Mouse (Mus musculus): Measurements from ENCODE around the gene Myrfl.

Myrfl gene

GRCm38 (mm10) chr10:116896336-116897177, at the start of gene Myrfl:
Myrfl (minus strand) TSS chr10:116896919.
- DNase-seq (ENCODE audit: low spot score in 2 of 2): no peak

GRCm38 (mm10) chr10:116944940-116945339, 48.2 kb upstream of the Myrfl start:
- DNase-seq (ENCODE audit: low spot score in 2 of 2): no peak

GRCm38 (mm10) chr10:116944144-116944543, 47.4 kb upstream of the Myrfl start:
- DNase-seq (ENCODE audit: low spot score in 2 of 2): no peak

- DNase-seq (ENCODE audit: low spot score in 2 of 2): peak in 1 of 2 experiments; percentile 16
Measured at GRCm38 (mm10) chr10:116943025-116943424, 46.3 kb upstream of the Myrfl start.

GRCm38 (mm10) chr10:116935028-116935427, 38.3 kb upstream of the Myrfl start:
- peak in 1 of 2 experiments; percentile 17 for DNase-seq (ENCODE audit: low spot score in 2 of 2)

- no peak for DNase-seq (ENCODE audit: low spot score in 2 of 2)
Measured at GRCm38 (mm10) chr10:116933794-116934193, 37.1 kb upstream of the Myrfl start.

GRCm38 (mm10) chr10:116932418-116932817, 35.7 kb upstream of the Myrfl start:
- no peak for DNase-seq (ENCODE audit: low spot score in 2 of 2)

- peak; percentile 33 to 36 for DNase-seq (ENCODE audit: low spot score in 2 of 2)
Measured at GRCm38 (mm10) chr10:116931497-116932179, 34.9 kb upstream of the Myrfl start.

GRCm38 (mm10) chr10:116930936-116931335, 34.2 kb upstream of the Myrfl start:
- DNase-seq (ENCODE audit: low spot score in 2 of 2): peak; percentile 48 to 64

- DNase-seq (ENCODE audit: low spot score in 2 of 2): peak; percentile 79
Measured at GRCm38 (mm10) chr10:116930506-116930905, 33.8 kb upstream of the Myrfl start.

- DNase-seq (ENCODE audit: low spot score in 2 of 2): no peak
Measured at GRCm38 (mm10) chr10:116928826-116929225, 32.1 kb upstream of the Myrfl start.

GRCm38 (mm10) chr10:116926428-116927113, 29.9 kb upstream of the Myrfl start:
- DNase-seq (ENCODE audit: low spot score in 2 of 2): no peak

- DNase-seq (ENCODE audit: low spot score in 2 of 2): no peak
Measured at GRCm38 (mm10) chr10:116923651-116924495, 27.2 kb upstream of the Myrfl start.

- DNase-seq (ENCODE audit: low spot score in 2 of 2): no peak
Measured at GRCm38 (mm10) chr10:116922161-116922560, 25.4 kb upstream of the Myrfl start.

- DNase-seq (ENCODE audit: low spot score in 2 of 2): no peak
Measured at GRCm38 (mm10) chr10:116921416-116921815, 24.7 kb upstream of the Myrfl start.

GRCm38 (mm10) chr10:116920641-116921040, 23.9 kb upstream of the Myrfl start:
- DNase-seq (ENCODE audit: low spot score in 2 of 2): no peak

- DNase-seq (ENCODE audit: low spot score in 2 of 2): no peak
Measured at GRCm38 (mm10) chr10:116919368-116920317, 22.9 kb upstream of the Myrfl start.

GRCm38 (mm10) chr10:116916581-116916980, 19.9 kb upstream of the Myrfl start:
- DNase-seq (ENCODE audit: low spot score in 2 of 2): no peak

- no peak for DNase-seq (ENCODE audit: low spot score in 2 of 2)
Measured at GRCm38 (mm10) chr10:116915286-116915685, 18.6 kb upstream of the Myrfl start.

- DNase-seq (ENCODE audit: low spot score in 2 of 2): no peak
Measured at GRCm38 (mm10) chr10:116914586-116914985, 17.9 kb upstream of the Myrfl start.

Data from spleen, postnatal 36 days (tissue).